Mouse (Mus musculus) neural tube, embryonic 13.5 days (tissue): ENCODE measurements at regions not wholly inside any gene's neighbourhood (a gene's known extent, or its start where the extent isn't known, plus 50 kb on each side); places are given as distances from the start of the nearest gene placed in this dataset.

Experiments used
- ATAC-seq: fragments of 200-750 bp; cut with Nextera tagmentation; 2 replicates; pipeline ENCODE4 v1.8.0; 2017; ENCODE audit warnings: low read depth, mild to moderate bottlenecking, moderate TSS enrichment, moderate library complexity
- H3K27ac ChIP-seq: fragments of 300-500 bp; sonication (generic); replicated peaks from 2 replicates; pipeline ENCODE4 v1.5.1; 2015; ENCODE audit warnings: moderate library complexity, mild to moderate bottlenecking, inconsistent platforms
- H3K27me3 ChIP-seq: fragments of 300-500 bp; sonication (generic); 2 replicates; pipeline ENCODE4 v1.6.1; 2015; ENCODE audit warnings: mild to moderate bottlenecking, inconsistent platforms
- H3K36me3 ChIP-seq: fragments of 300-500 bp; sonication (generic); 2 replicates; pipeline ENCODE4 v1.6.1; 2015; ENCODE audit warnings: mild to moderate bottlenecking, inconsistent platforms
- H3K4me1 ChIP-seq: fragments of 300-500 bp; sonication (generic); replicated peaks from 2 replicates; pipeline ENCODE4 v1.6.1; 2015; ENCODE audit warnings: inconsistent platforms
- H3K4me2 ChIP-seq: fragments of 300-500 bp; sonication (generic); 2 replicates; pipeline ENCODE4 v1.6.1; 2015; ENCODE audit warnings: inconsistent platforms, mild to moderate bottlenecking, moderate library complexity
- H3K4me3 ChIP-seq: fragments of 300-500 bp; sonication (generic); 2 replicates; pipeline ENCODE4 v1.5.1; 2015; ENCODE audit warnings: mild to moderate bottlenecking, inconsistent platforms
- H3K9ac ChIP-seq: fragments of 300-500 bp; sonication (generic); 2 replicates; pipeline ENCODE4 v1.6.1; 2015; ENCODE audit warnings: moderate library complexity, mild to moderate bottlenecking, inconsistent platforms
- H3K9me3 ChIP-seq: fragments of 300-500 bp; sonication (generic); 2 replicates; pipeline ENCODE4 v1.6.1; 2016; ENCODE audit warnings: inconsistent platforms
- WGBS: fragments of 180-500 bp; shearing (Covaris S2); methylation state at CpG from one replicate; pipeline ENCODE4 v1.1.7; 2015; 5-methylcytosine and 5-hydroxymethylcytosine counted together

GRCm38 (mm10) chr16:47354279-47354678, 856.0 kb upstream of the Nectin3 start:
- Histone ChIP-seq H3K27ac (no peak overlapping the region), H3K4me2 (no peak overlapping the region), H3K36me3 (no peaks in the 10 kb centered on the region), H3K9ac (no peak overlapping the region), H3K9me3 (no peaks in the 10 kb centered on the region), H3K4me3 (no peak overlapping the region), H3K4me1 (no peaks in the 10 kb centered on the region), H3K27me3 (no peaks in the 10 kb centered on the region)
- ATAC-seq, result no peak
- WGBS, result 42% methylated on average over 1 of the region's 1 CpGs

- Histone ChIP-seq H3K27me3 (no peaks in the 10 kb centered on the region), H3K9ac (no peak overlapping the region), H3K9me3 (no peaks in the 10 kb centered on the region), H3K4me2 (no peak overlapping the region), H3K36me3 (no peaks in the 10 kb centered on the region), H3K4me3 (no peak overlapping the region), H3K27ac (no peak overlapping the region), H3K4me1 (no peaks in the 10 kb centered on the region)
- ATAC-seq, result no peak
- 66% methylated on average over 1 of the region's 1 CpGs for WGBS
Observed at GRCm38 (mm10) chr16:47394398-47394797, 889.1 kb upstream of the Dppa4 start.

DNA sequence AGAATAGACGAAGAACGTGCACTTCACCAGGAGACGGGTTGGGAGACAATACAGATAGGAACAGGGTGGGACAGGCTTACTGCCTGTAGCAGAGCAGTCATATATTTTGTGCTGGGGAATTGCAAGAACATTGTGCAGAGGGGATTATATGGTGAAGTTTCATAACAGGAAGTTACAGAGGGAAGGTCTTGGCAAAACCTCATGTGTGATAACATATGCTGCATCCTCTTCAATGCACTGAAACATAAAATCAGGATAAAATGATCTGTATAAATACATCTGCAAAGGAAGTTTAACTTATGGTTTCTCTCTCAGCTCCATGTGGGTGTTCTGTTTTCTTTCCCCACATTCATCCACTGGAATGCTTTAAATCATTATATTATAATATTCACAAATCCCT, 876.5 kb upstream of the Dppa4 start:
- WGBS, result 86% methylated on average over 3 of the region's 3 CpGs
- no peaks in the 10 kb centered on the region for H3K4me1 ChIP-seq
- H3K27ac ChIP-seq, result no peak overlapping the region
- no peaks in the 10 kb centered on the region for H3K27me3 ChIP-seq
- H3K36me3 ChIP-seq, result no peaks in the 10 kb centered on the region
- H3K9me3 ChIP-seq, result no peaks in the 10 kb centered on the region
- H3K4me2 ChIP-seq, result no peak overlapping the region
- no peak overlapping the region for H3K9ac ChIP-seq
- no peak for ATAC-seq
- H3K4me3 ChIP-seq, result no peak overlapping the region

DNA sequence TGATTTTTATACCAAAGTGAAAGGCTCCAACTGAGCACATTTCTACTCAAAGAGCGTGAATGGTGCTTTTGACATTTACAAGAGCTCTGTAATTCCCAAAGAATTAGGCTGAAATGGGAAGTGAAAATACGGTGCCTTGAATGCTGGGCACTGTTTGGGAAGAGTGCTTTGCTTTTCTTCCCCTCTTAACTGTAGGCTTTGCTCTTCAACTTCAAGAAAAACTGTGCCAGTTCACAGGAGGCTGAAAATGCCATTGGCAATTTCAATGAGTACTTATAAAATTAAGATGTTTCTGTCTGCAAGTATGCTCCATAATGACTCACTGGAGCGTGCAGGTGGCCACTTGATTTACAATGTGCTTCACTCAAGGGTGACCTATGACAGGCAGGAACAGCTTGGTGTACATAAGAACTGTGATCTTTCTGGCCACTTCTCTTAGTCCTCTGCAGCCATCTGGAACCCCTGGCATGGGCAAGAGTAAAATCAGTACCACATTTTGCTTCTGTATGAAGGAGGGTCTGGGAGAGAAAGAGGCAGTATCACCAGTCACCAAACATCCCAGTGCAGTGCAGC, 864.8 kb upstream of the Dppa4 start:
- no peaks in the 10 kb centered on the region for H3K4me1 ChIP-seq
- H3K27ac ChIP-seq, result no peak overlapping the region
- WGBS, result 65% methylated on average over 3 of the region's 3 CpGs
- no peak for ATAC-seq
- H3K9ac ChIP-seq, result no peak overlapping the region
- H3K27me3 ChIP-seq, result no peaks in the 10 kb centered on the region
- H3K4me2 ChIP-seq, result no peak overlapping the region
- H3K36me3 ChIP-seq, result no peaks in the 10 kb centered on the region
- no peaks in the 10 kb centered on the region for H3K9me3 ChIP-seq
- H3K4me3 ChIP-seq, result no peak overlapping the region

- H3K36me3 ChIP-seq, result no peaks in the 10 kb centered on the region
- no peaks in the 10 kb centered on the region for H3K9me3 ChIP-seq
- ATAC-seq, result no peak
- H3K4me3 ChIP-seq, result no peak overlapping the region
- 87% methylated on average over 2 of the region's 2 CpGs for WGBS
- H3K9ac ChIP-seq, result no peak overlapping the region
- no peak overlapping the region for H3K27ac ChIP-seq
- no peaks in the 10 kb centered on the region for H3K27me3 ChIP-seq
- H3K4me2 ChIP-seq, result no peak overlapping the region
- H3K4me1 ChIP-seq, result no peaks in the 10 kb centered on the region
Observed at GRCm38 (mm10) chr16:47445083-47445482, 838.5 kb upstream of the Dppa4 start.

- no peak for ATAC-seq
- no peak overlapping the region for H3K27ac ChIP-seq
- no peaks in the 10 kb centered on the region for H3K4me1 ChIP-seq
- H3K9ac ChIP-seq, result no peak overlapping the region
- H3K4me2 ChIP-seq, result peak overlapping the region; percentile 29
- 28% methylated on average over 9 of the region's 9 CpGs for WGBS
- H3K9me3 ChIP-seq, result no peaks in the 10 kb centered on the region
- no peaks in the 10 kb centered on the region for H3K36me3 ChIP-seq
- no peak overlapping the region for H3K4me3 ChIP-seq
- peaks cover 5% of the 10 kb centered on the region for H3K27me3 ChIP-seq
Observed at GRCm38 (mm10) chr16:47475441-47476081, 808.0 kb upstream of the Dppa4 start.

GRCm38 (mm10) chr16:47482071-47482470, 801.5 kb upstream of the Dppa4 start:
- 35% methylated on average over 2 of the region's 2 CpGs for WGBS

DNA sequence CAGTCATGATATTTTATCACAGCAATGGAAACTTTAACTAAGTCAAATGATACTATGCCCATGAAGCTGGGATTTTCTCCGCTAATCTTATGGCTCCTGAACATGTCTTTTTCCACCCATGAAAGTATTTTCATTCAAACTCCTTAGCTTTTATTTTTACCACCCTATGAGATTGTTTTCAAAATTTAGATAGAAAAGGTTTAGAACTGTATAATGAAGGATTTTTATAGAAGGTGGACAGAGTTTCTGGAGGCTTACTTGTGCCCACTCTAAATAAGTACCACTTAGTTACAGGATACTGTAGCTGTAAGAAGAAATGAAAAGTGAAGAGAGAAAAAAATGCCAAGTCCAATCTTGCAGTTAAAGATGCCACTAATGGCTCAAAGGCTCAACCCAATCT, 795.0 kb upstream of the Dppa4 start:
- Histone ChIP-seq H3K9me3 (no peaks in the 10 kb centered on the region), H3K36me3 (no peaks in the 10 kb centered on the region), H3K4me1 (no peaks in the 10 kb centered on the region), H3K4me2 (no peak overlapping the region), H3K4me3 (no peak overlapping the region), H3K27ac (no peak overlapping the region), H3K27me3 (no peaks in the 10 kb centered on the region), H3K9ac (no peak overlapping the region)
- ATAC-seq, result no peak
- WGBS, result 93% methylated on average over 1 of the region's 1 CpGs

More at GRCm38 (mm10) chr16:47482071-47482470, 801.5 kb upstream of the Dppa4 start:
- H3K36me3 ChIP-seq, result no peaks in the 10 kb centered on the region
- no peak for ATAC-seq
- no peak overlapping the region for H3K4me2 ChIP-seq
- no peak overlapping the region for H3K9ac ChIP-seq
- H3K27me3 ChIP-seq, result peaks cover 5% of the 10 kb centered on the region
- no peaks in the 10 kb centered on the region for H3K9me3 ChIP-seq
- H3K4me3 ChIP-seq, result no peak overlapping the region
- H3K27ac ChIP-seq, result no peak overlapping the region
- H3K4me1 ChIP-seq, result no peaks in the 10 kb centered on the region

DNA sequence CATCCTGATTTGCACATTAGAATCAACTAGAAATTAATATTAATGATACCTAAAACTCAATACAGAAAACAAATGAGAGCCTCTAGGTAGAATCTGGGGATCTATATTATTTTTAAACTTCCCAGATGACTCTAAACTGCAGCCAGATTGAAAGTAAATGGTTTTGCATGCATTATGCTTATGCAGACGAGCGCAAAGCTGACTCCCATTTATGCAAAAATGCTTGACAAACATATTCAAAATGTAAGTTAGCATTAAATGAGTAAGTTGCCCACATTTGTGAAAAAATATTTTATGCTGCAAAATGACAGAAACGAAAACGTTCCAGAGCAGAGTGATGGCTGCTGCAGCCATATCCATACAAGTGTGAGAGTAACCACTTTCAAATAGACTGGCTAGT, 757.7 kb upstream of the Dppa4 start:
- ATAC-seq, result no peak
- H3K4me1 ChIP-seq, result no peaks in the 10 kb centered on the region
- no peak overlapping the region for H3K9ac ChIP-seq
- no peak overlapping the region for H3K27ac ChIP-seq
- H3K27me3 ChIP-seq, result no peaks in the 10 kb centered on the region
- 85% methylated on average over 4 of the region's 4 CpGs for WGBS
- H3K36me3 ChIP-seq, result no peaks in the 10 kb centered on the region
- H3K4me2 ChIP-seq, result no peak overlapping the region
- H3K9me3 ChIP-seq, result no peaks in the 10 kb centered on the region
- H3K4me3 ChIP-seq, result no peak overlapping the region

DNA sequence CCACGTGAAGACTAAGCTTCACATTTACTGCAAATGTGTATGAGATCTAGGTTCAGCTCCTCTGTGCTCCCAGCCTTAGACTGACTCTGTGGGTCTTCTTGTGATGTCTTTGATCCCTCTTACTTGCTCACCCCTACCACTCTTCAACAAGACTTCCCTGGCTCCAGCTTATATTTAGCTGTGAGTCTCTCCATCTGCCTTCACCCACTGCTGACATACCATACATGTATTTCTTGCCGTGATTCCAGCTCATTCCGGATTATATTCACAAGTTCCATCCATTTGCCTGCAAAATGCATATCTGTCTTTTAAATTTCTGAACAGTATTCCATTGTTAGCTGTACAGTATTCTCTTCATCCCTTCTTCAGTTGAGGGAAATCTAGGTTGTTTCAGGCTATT, 756.9 kb upstream of the Dppa4 start:
- Histone ChIP-seq H3K4me2 (no peak overlapping the region), H3K36me3 (no peaks in the 10 kb centered on the region), H3K4me3 (no peak overlapping the region), H3K27me3 (no peaks in the 10 kb centered on the region), H3K9me3 (no peaks in the 10 kb centered on the region), H3K4me1 (no peaks in the 10 kb centered on the region), H3K9ac (no peak overlapping the region), H3K27ac (no peak overlapping the region)
- WGBS, result 89% methylated on average over 3 of the region's 3 CpGs
- no peak for ATAC-seq

- H3K27ac ChIP-seq, result no peak overlapping the region
- H3K36me3 ChIP-seq, result no peaks in the 10 kb centered on the region
- WGBS, result 46% methylated on average over 1 of the region's 1 CpGs
- no peak overlapping the region for H3K4me2 ChIP-seq
- ATAC-seq, result peak; percentile 61
- no peak overlapping the region for H3K9ac ChIP-seq
- H3K9me3 ChIP-seq, result no peaks in the 10 kb centered on the region
- no peak overlapping the region for H3K4me3 ChIP-seq
- H3K27me3 ChIP-seq, result no peaks in the 10 kb centered on the region
- no peaks in the 10 kb centered on the region for H3K4me1 ChIP-seq
Observed at GRCm38 (mm10) chr16:47536524-47536923, 747.0 kb upstream of the Dppa4 start.

GRCm38 (mm10) chr16:47551101-47551500, 732.4 kb upstream of the Dppa4 start:
- no peak overlapping the region for H3K4me2 ChIP-seq
- H3K4me1 ChIP-seq, result no peaks in the 10 kb centered on the region
- no peaks in the 10 kb centered on the region for H3K27me3 ChIP-seq
- no peak overlapping the region for H3K9ac ChIP-seq
- no peaks in the 10 kb centered on the region for H3K36me3 ChIP-seq
- H3K9me3 ChIP-seq, result no peaks in the 10 kb centered on the region
- H3K27ac ChIP-seq, result no peak overlapping the region
- WGBS, result 85% methylated on average over 3 of the region's 3 CpGs
- H3K4me3 ChIP-seq, result no peak overlapping the region
- no peak for ATAC-seq

GRCm38 (mm10) chr16:47568051-47568450, 715.5 kb upstream of the Dppa4 start:
- H3K4me1 ChIP-seq, result no peaks in the 10 kb centered on the region
- no peak overlapping the region for H3K4me3 ChIP-seq
- ATAC-seq, result no peak
- no peaks in the 10 kb centered on the region for H3K9me3 ChIP-seq
- H3K9ac ChIP-seq, result no peak overlapping the region
- WGBS, result 90% methylated on average over 2 of the region's 2 CpGs
- H3K4me2 ChIP-seq, result no peak overlapping the region
- no peaks in the 10 kb centered on the region for H3K36me3 ChIP-seq
- H3K27me3 ChIP-seq, result no peaks in the 10 kb centered on the region
- no peak overlapping the region for H3K27ac ChIP-seq
